Mouse (Mus musculus) gastrocnemius, postnatal 25 days (tissue): ENCODE measurements around the gene Trcg1. TPM values are rescaled to one million over a fixed set of nuclear protein-coding genes. Genes with fewer than 3 reads are reported as not detected.
"Not testable (repeated sequence)": the region's sequence is repeated elsewhere in the genome, so short reads cannot be mapped to it uniquely, and the experiment has no call there.

Experiments
- DNase-seq: peaks from one replicate; pipeline ENCODE4 v3.0.0; 2022
- long read RNA-seq, 2 experiments: library from polyadenylated mRNA; stranded (forward); transcript quantifications; one replicate each; pipeline ENCODE4 v2.0.0; 2021
- total RNA-seq, 2 experiments: library from RNA; stranded (reverse); gene quantifications; 1 replicate in 1 of 2; 2 replicates in 1 of 2; pipeline ENCODE4 v1.2.3; 2021

Trcg1 gene
- not detected for total RNA-seq
- long read RNA-seq, experiment 1, result 0 reads
- long read RNA-seq, experiment 2, result 0 reads

DNA sequence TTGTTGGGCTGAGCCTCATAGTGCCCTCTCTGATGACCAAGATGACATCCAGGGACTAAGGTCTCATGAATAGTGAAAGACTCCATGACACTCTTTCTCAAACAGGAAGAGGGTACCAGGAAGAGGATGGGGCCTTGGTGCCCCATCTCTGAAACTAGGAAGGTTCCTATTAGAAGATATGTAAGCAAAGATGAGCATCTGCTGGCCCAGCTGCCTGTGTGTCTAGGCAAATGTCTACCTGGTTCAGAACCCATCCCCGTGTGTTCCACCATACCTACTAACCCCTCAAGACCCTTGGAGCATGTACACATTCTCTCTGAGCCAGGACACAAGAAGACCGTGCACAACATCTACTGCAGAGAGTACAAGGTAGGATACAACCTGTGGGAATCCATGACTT is at the start of gene Trcg1:
Gene Trcg1 (plus strand): TSS at position 301 of the 400 bp plus-strand sequence.
- no peak for DNase-seq

DNA sequence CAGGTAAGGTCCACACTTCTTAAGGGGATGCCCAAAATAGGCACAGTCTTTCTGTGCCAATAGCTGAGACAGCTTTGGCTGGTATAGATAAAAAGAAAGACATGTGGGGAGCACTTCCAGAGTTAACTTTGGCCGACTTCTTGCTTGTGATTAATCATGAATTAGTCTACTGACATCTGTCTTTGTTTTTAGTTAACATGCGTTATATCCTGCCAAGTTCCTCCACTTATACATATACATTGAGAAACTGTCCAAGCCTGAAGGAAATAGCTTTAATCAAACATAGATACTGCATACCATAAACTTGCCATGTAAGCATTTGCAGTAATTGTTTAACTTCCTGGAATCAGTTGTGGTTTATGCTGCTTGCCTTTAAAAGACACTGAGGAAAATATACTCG is 39.6 kb upstream of the Trcg1 start:
- DNase-seq, result no peak

DNA sequence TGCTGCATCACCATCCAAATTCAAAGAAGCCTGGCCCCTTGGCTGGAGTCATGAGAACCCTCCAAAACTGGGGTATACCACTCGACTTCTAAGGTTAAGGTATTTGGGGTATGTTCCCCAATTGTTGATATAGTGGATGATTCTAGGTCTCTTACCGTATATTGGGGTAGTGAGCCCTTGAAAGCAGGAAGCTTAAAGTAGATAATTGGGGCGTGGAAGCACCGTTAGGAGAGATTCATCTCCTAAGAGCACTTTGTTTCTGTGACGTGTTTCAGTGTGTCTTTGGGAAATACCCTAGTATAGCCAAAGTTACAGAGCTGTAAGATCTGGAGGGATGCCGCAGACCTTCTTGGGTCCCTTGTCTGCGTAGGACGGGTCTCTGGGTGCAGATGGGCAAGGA is 38.9 kb upstream of the Trcg1 start:
- DNase-seq, result no peak

DNA sequence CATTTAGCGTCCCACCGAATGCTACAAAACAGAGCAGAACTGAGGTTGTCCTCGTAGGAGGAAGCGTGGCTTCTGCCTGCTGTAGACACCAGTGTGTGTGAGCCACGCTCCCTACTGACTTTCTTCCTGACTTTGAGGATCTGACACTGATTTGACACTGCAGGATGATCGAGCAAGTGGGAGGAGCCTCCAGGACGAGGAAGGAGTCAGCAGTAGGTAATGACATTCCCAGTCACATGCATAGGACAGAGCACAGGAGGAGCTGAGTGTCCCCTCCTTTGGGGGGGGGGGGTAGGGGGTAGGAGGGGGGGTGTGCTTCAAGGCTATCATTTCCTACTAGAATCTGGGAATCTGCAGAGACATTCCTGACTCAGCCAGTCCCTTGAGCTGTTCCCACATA is 33.4 kb upstream of the Trcg1 start:
- DNase-seq, result no peak

DNA sequence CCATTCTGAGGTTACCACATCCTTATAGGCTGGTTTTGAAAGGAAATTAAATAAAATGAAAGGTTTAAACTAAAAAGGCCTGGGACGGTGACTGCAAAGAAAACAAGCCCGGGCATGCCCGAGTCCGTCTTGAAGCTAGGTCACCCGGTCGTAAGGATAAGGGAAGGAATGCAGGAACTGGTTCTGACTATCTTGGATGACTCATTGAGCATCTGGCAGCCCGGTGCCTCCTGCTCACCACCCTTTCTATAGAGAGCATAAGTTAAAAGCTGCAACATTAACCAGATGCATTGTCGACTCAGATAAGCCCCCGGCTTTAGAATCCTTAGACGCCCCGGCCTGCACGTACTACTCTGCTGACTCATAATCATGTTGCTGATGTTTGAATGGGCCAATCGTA is 32.8 kb upstream of the Trcg1 start:
- not testable (repeated sequence) for DNase-seq

DNA sequence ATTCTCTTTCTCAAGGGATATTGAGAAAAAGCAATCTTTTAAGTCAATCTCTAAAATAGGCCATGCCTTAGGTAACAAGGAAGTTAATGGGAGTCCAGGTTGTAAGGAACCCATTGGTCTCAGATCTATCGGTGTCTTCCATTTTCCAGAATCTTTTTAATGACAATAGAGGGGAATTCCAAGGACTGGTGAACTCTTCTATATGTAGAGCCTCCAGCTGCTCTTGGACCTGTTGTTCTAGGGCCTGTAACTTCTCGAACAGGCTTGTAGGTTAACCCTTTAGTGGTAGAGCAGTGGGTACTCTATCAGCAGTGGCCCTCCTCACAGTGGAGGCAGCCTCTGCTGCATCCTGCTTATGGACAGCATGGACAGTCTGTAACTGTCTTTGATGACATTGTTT is 29.5 kb upstream of the Trcg1 start:
- no peak for DNase-seq

DNA sequence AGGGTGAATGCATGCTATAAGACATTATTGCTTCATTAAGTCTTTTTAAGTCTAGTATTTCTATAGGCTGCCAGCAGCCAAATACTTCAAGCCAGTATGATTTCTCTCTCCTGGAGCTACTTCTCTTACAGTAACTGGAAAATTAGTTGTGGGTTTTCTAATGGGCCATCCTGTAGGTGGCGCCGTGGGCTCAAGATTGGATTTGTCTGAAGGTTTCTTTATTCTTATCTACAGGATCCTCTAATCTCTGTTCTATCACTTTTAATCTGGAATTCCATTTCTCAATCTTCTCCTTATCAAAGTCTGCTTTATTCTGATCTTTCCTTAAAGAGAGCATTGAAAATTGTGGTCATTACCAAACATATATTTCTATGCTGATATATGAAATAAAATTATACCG is 27.0 kb upstream of the Trcg1 start:
- no peak for DNase-seq

DNA sequence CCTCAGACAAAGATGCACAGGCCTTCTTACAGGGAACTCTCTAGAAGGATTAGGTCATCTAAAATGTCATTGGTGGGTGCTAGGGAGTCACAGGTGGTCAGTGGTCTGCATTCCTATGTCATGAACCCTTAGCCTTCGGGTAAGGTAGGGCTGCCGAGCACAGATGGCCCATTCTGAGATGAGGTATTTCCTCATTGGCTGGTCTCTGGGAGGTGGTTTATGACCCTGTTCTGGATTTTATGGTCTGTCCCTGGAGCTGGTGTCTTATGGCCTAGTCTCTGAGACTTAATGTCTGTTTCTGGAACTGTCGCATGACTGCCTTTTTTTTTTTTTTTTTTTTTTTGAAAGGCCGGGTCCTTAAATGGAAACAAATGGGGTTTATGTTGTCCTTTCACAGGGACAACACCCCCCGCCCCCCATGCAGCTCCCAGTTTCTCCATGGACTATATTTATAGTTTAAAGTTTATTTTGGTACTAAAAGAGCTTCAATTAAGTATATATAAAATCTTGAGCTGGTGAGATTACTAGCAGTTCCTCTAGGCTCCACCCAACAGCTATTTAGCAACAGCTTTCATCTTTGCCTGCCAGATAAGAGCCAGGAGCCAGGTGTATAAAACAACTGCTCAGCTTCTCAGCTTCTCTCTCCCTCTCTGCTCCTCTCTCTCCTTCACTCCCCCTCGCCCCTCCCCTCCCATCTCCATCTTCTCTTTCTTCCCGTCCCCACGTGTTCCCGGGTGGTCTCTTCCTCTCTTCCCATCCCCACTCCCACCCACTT is 23.7 kb upstream of the Trcg1 start:
- DNase-seq, result no peak

DNA sequence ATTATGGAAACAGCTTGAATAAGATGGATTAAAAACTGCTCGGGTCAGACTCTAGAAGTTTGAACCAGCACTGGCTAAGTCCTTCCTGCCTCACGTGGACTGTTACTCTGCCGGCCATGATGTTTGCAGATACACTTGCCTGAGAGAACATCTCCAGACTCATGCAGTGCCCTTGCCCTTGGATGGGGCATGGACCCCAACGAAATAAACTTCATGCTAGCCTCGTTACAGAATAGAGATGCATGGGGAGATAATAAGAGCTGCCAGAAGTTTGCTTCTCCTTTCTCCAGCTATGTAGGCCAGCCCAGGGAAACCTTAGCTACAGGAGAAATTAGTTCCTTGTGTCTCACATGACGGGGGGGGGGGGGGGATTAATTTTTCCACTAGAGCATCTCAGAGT is 21.9 kb upstream of the Trcg1 start:
- DNase-seq, result no peak

DNA sequence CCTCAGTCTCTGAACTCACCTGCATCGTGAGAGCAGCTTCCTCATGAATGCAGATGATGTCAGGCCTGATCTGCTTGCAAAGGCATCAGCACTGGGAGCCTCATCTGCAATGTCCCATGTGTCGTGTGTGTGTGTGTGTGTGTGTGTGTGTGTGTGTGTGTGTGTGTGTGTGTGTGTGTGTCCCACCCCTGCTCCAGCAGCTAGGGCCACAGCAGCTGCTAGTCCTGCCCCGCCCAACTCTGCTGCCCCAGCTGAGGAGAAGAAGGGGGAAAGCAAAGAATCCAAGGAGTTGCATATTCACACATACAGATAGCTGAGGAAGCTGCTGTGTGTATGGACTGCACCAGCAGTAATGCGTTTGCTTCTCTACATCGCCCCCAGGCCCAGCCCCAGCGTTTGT is 19.1 kb upstream of the Trcg1 start:
- no peak for DNase-seq

DNA sequence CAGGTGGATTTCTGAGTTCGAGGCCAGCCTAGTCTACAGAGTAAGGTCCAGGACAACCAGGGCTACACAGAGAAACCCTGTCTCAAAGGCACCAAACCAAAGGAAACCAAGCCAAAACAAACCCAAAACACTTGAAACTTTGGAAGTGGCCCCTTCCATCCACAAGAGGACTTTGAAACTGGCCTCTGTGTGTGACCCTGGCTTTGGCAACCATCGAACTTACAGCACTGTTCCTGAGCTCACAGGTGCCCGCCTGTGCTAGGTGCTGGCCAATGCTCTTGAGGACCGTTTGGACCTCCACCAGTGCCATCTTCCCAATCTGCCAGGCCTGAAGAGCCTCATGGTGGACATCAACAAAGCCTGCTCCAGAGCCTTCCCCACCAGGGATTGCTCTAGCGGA is 17.6 kb upstream of the Trcg1 start:
- no peak for DNase-seq

DNA sequence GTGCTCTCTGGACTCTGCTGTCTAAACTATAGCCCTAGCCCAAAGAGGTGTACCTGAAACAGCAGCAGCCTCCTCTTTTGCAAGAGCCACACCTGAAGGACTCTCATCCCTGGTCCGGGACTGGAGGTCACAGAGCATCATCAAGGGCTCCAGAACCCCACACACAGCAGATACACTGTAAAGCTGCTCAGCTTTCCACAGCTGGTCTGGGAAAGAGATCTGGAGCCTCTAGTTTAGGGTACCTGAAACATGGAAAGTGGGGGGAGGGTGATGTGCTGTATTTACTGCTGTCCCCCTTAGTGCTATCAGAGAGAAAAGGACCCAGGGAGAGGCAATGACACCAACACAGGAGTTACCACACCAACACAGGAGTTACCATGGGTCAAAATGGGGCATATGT is 16.8 kb upstream of the Trcg1 start:
- DNase-seq, result no peak

DNA sequence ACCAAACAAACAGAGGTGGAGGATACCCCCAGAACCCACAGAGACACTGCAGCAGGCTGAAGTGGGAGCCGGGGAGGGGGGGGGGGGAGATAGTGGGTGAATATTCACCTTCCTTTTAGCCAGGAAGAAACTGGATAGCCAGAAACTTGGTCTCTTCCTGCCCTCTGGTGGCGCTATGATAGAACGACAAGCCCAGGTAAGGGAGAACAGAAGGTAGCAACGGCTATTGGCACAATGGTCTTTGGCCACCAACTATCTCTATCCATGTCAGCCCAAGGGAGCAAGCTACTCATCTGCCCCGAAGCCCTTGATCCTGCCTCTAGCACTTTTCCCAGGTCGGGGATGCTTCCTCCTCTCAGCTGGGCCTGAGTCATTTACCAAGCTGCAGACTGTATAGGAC is 16.0 kb upstream of the Trcg1 start:
- no peak for DNase-seq

DNA sequence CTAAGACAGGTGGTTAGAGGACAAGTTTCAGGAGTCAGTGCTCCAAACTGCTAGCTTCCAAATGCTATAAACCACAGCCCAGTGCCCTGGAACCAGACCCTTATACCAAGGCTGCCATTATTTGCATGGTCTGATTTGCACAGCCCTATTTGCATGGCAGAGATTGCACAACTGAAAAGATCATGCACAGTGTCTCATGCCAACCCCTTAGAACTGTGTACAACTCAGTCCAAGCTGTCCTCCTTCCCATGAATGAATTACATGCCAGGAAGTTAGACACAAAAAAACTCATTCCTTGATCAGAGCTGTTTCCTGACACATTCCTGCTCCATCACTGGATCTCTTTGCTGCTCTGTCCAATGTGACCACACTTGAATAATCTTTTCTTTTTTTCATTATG is 13.0 kb upstream of the Trcg1 start:
- DNase-seq, result no peak

DNA sequence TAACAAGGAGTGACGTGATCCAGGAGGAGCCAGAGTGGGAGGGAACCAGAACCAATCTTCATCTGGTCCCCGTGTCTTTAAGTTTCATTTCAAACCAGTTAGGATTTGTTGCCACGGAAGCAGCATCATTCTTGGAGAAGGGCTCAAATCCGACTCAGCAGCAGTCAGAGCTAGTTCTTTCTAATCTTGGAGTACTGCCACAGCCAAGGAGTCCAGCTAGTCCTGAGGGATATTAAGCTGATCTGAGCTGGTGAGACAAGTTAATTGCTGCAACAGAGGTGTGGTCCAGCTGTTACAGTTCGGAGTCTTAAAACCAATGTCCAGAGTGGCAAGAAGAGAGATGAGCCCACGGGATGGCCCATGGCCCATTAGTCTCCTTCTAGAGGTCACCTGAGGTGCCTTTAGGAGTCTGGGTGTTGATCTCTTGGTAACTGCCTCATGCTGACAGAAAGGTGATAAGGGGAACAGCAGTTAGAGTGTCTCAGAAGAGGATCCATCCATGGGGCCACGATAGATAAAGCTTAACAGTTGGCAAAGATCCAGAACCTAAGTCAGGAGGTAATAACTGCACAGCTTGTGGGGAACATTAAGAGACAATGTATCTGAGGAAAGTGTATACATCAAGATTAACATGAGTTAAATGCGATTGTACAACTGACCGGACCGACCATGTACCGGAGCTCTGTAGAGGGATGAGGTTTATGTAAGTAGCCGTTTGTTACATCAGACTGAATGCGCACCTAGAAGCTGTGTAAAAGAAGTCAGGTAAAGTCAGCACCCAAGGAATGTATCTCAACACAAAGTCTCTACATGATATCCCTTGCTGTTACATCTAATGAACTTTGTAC is 10.4 kb upstream of the Trcg1 start:
- DNase-seq, result no peak

DNA sequence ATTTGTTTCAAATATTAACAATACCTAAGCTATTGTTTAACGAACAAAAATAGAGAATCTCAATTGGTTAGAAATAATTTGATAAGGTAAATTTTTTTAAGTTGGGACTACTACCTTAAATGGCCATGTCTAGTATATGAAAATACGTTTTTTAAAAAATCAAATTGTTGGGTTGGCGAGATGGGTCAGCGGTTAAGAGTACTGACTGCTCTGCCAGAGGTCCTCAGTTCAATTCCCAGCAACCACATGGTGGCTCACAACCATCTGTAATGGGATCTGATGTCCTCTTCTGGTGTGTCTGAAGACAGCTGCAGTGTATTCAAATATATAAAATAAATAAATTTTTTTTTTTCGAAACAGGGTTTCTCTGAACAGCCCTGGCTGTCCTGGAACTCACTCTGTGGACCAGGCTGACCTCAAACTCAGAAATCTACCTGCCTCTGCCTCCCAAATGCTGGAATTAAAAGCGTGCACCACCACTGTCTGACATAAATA is 9.7 kb upstream of the Trcg1 start:
- DNase-seq, result not testable (repeated sequence)

DNA sequence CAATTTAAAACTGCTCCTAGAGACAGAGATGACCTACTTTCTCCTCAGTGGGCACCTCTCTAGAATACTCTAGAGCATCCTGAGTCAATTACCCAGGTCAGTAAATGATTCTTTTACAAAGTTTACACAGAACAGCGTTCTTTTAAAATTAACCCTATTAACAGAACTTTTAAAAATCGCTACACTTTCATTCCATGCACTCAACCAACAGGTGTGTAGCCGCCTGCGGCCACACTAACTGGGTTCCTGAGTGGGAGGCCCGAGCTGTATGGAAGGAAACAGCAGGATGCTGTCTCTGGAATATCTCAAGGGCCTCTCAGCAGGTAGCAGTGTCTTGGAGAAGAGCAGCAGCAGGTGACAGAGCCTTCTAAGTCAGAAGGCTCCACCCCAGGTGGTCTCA is 9.2 kb upstream of the Trcg1 start:
- DNase-seq, result no peak

DNA sequence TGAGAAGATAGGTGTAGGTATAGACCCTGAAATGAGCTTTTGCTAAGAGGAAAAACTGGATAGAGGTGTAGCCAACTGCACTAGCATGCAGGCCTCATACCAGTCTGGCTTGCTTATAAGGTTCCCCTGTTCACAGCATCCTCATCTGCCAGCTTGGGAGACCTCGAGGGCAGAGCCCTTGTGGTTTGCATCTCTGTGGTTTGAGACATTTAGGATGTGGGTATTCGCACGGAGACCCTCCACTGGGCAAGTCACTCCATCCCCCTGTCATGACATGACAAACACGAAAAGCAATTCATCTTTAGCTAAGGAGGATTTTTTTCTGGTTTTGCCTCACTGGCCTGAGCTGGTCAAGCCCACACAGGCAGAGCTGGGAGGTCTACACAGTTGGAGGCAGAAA is 8.2 kb upstream of the Trcg1 start:
- no peak for DNase-seq

DNA sequence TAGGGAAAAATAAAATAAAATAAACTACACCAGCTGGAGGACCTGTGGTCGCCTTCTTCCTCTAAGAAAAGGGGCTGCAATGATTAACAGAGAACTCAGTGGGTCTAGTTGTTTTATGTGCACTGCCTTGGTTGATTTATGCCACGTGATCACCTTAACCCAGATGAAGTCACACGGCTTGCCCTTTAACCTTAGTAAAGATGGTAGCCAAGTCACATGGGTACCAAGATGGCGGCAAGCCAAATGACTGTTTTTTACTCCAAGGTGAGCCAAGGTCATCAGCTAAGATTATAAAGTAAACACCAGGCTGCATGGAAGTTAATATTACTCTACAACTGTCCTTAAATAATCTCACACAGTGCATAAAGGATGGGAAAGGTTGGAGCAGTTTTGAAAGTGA is 6.6 kb upstream of the Trcg1 start:
- no peak for DNase-seq

DNA sequence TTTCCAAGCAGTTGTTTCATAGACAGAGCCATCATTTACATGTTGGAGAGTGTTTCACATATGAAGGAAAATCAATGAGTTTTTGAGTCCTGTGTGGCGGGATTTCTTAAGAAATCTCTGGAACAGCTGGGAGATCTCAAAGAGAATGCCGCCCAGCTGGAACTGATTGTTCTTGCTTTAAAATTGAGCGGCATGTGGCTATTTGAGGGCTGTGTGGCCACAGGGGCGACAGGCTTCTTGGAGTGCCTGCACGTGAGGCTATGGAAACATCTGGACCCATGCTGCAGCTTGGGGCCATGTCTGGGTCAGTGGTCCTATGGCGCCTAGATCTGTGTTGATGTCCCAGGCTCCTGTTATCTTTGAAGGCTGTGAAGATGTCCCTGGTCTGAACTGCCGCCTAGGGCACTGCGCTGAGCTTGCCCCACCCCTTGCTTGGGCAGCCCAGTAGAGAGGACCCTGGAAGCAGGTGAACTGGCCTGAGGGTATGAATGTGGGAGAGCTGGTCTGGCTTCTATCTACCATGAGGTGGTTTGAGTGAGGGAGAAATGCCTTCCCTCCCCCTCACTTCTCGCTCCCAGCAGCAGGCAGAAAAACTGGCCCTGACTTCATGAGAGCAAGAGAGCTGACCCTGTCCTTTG is 6.1 kb upstream of the Trcg1 start:
- DNase-seq, result no peak

DNA sequence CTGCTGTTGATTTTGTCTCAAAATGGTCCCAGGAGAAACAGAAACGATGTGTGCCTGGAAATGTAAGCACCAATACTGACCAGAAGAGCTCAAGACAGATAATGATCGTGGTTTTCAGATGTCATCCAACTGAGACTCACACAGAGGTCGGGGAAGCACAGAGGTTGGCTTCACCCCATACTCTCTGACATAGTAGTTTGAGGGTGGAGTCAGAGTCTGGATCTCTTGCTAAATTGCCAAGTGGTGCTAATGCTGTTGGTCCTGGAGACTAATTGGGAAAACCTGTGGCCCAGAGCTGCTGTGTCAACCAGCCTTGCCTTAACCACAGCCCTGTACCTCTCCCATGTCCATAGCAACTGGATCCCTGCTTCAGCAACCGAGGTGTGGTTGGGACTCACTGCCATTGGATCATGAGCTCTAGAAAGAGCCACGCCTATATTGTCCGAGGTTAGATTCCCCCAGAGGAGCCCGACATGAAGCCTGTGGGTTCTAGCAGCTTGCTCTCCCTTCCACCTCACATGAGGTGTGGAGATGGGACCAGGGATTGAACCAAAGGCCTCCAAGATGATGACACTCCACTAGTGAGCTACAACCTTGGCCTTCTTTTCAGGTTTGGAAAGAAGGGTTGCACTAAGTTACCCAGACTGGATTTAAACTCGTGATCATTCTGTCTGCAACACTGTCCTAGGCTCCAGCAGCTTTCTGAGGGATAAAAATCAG is 4.7 kb upstream of the Trcg1 start:
- no peak for DNase-seq

DNA sequence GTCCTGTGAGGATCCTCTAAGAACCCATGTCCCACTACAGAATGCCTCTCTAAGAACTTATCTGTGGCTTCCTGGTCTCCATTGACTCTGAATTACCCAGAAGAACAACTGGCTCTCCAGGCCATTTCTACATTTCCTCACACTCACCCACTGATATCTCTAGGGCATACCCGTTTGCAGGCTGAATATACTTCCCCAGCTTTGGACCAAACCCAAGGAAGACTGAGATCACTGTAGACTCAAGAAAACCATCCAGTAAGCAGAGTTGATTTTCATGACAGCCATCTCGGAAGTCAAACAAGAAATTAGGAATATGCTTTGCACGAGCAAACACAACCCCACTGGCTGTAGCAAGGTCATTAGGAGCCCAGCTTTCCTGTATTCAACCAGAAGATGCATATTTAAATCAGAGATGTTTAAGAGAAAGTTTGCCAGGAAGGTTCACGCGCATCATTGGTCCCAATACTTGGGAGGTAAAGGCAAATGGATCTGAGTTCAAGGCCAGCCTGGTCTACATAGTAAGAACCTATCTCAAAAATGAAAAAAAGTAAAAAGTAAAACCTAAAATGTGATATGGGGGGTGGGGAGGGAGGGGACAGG is 3.9 kb upstream of the Trcg1 start:
- no peak for DNase-seq
